Mouse (Mus musculus): ENCODE measurements around the gene Rbks.

DNA sequence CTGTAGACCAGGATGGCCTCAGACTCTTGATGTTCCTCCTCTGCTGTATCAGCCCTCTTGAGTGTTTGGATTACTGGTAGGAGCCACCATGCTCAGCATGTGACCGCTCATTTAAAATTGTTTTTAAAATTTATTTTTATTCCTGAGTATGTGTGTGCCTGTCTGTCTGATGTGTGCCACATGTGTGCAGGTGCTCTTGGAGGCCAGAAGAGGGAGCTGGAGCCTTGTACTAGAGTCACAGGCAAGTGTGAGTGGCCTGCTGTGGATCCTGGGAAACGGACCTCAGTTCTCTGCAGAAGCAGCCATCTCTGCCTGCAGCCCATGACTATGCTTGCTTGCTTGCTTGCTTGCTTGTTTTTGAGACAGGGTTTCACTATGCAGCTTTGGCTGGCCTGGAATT is 98.3 kb downstream of the Rbks start:
- TF ChIP-seq POLR2A (IDR thresholded peaks at IDR 0.05; ENCODE audit: insufficient read length, low read depth): no peak
- no peak for TF ChIP-seq TCF12 (IDR thresholded peaks at IDR 0.05; ENCODE audit: insufficient read depth, poor library complexity, severe bottlenecking)
- no peak for TF ChIP-seq CEBPB (IDR thresholded peaks at IDR 0.05; ENCODE audit: insufficient read depth, poor library complexity, severe bottlenecking)
- TF ChIP-seq POLR2AphosphoS2 (IDR thresholded peaks at IDR 0.05; ENCODE audit: insufficient read length, low read depth): no peak
- TF ChIP-seq E2F4 (IDR thresholded peaks at IDR 0.05; ENCODE audit: insufficient read depth): no peak
- TF ChIP-seq MAX (IDR thresholded peaks at IDR 0.05; ENCODE audit: low read depth): no peak
- no peak for TF ChIP-seq MYOG (IDR thresholded peaks at IDR 0.05; ENCODE audit: control insufficient read depth in 1 of 3, insufficient read depth in 1 of 3, insufficient read length in 2 of 3, low read depth in 2 of 3)
- TF ChIP-seq MYOD1 (IDR thresholded peaks at IDR 0.05; ENCODE audit: control insufficient read depth in 1 of 3, insufficient read length in 2 of 3, low read depth in 2 of 3): no peak
- no peak for TF ChIP-seq USF1 (IDR thresholded peaks at IDR 0.05; ENCODE audit: low read depth)
- no peak for TF ChIP-seq REST (IDR thresholded peaks at IDR 0.05; ENCODE audit: insufficient read depth, insufficient read length)
- TF ChIP-seq SRF (IDR thresholded peaks at IDR 0.05; ENCODE audit: control insufficient read depth, insufficient read length, low read depth): no peak

Data from myocyte (in vitro differentiated cells).